In the genomic region with DNA sequence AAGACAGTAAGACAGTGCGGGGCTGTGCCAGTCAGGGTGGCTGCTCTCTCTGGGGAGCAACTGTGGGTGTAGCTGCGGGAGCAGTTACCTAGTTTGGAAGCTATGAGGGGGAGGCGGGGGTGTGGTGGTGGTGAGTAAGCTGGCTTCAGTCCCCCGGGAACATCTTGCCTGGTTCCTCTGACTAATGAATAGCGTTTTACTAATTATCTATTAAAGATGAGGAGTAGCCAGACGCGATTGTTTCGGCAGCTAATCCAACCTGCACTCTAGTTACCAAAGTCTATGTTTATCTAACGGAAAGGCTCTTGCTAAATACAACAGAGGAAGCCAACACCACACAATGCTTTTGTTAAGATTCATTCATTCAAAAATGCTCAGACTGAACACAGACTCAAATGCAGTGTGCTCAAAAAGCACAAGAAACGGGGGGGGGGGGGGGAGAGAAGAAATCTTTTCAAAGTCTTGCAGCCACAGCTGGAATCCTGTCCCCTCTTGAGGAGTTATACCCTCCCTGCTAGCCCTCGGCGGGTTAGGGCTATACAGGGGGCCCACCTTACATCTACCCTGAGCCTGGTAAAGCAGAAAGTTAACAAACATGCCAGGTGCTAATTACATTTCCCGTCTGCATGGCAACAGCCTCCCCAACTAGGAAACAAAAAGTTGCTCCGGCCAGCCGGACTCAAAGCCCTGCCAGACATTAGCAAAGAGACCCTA, we compare ENCODE assay signal across 8 mouse cellular contexts. TPM values are rescaled to one million over a fixed set of nuclear protein-coding genes. Genes with fewer than 3 reads are reported as not detected.
DNase-seq lines count a peak whose midpoint lies in the region; ATAC-seq and TF ChIP-seq lines count a peak whose summit lies in the region.

No protein-coding gene starts in this region.

- peak; percentile 46; the same call in 1 of the 2 replicates for ATAC-seq in neural tube, embryonic 12.5 days (ENCODE audit: low FRiP score, low read depth)

- peak overlapping the region; percentile 99 for H3K4me2 ChIP-seq in neural tube, embryonic 12.5 days (replicated peaks)

- DNase-seq in layer of hippocampus, adult 2 months (ENCODE audit: low spot score in 2 of 2) = peak; percentile 56 to 75
- DNase-seq in layer of hippocampus, adult 9-10 months (ENCODE audit: low spot score) = no peak
- peak; percentile 11 for DNase-seq in MEL (ENCODE audit: low read depth, low spot score)
- peak; percentile 23 to 67 for DNase-seq in left cerebral cortex, adult 8-10 months (ENCODE audit: low spot score in 2 of 2)
- no peak for DNase-seq in spleen, adult 18-20 months
- DNase-seq in gastrocnemius, postnatal 25 days = no peak

- peak overlapping the region; percentile 84 for H3K9ac ChIP-seq in MEL (ENCODE audit: control insufficient read depth, low read depth, low read length, poor library complexity, severe bottlenecking)
- peak overlapping the region; percentile 77 for H3K9ac ChIP-seq in neural tube, embryonic 12.5 days

- TF ChIP-seq POLR2A in MEL (IDR thresholded peaks at IDR 0.05; ENCODE audit: control insufficient read depth in 1 of 2, insufficient read depth in 1 of 2, low read depth in 1 of 2, low read length in 2 of 2, poor library complexity in 1 of 2) = no peak
- no peak for TF ChIP-seq POLR2A in embryonic fibroblast, embryonic 13.5 days (IDR thresholded peaks at IDR 0.05; ENCODE audit: low read depth, low read length)

- TF ChIP-seq RAD21 in MEL (IDR thresholded peaks at IDR 0.05; ENCODE audit: low read depth, low read length) = no peak

- H3K36me3 ChIP-seq in MEL (ENCODE audit: control insufficient read depth in 1 of 2, insufficient read depth in 2 of 2, low read length in 2 of 2) = peaks cover 0 to 3% of the 10 kb centered on the region in 2 experiments; a peak in 1 of 4 replicates
- peaks cover 29% of the 10 kb centered on the region for H3K36me3 ChIP-seq in neural tube, embryonic 12.5 days

- peak overlapping the region; percentile 89 for H3K27ac ChIP-seq in layer of hippocampus, adult 2 months
- no peak overlapping the region for H3K27ac ChIP-seq in MEL (ENCODE audit: control insufficient read depth, low read depth, low read length)
- no peak overlapping the region for H3K27ac ChIP-seq in embryonic fibroblast, embryonic 13.5 days (ENCODE audit: insufficient read depth, low read length)
- no peak overlapping the region for H3K27ac ChIP-seq in neural tube, embryonic 12.5 days

- TF ChIP-seq CTCF in layer of hippocampus, adult 2 months (conservative IDR thresholded peaks at IDR 0.05) = no peak
- TF ChIP-seq CTCF in MEL (IDR thresholded peaks at IDR 0.05 in 2 of 3, conservative IDR thresholded peaks at IDR 0.05 in 1 of 3; ENCODE audit: control insufficient read depth in 1 of 3, insufficient read depth in 1 of 3, low read depth in 2 of 3, low read length in 3 of 3, poor library complexity in 1 of 3, severe bottlenecking in 1 of 3) = no peak
- no peak for TF ChIP-seq CTCF in embryonic fibroblast, embryonic 13.5 days (IDR thresholded peaks at IDR 0.05; ENCODE audit: borderline replicate concordance, insufficient read depth, low read length)

- H3K4me1 ChIP-seq in MEL (ENCODE audit: control insufficient read depth in 1 of 2, insufficient read depth in 2 of 2, low read length in 2 of 2) = peaks cover 0 to 6% of the 10 kb centered on the region in 2 experiments; a peak in 2 of 4 replicates
- peaks cover 2% of the 10 kb centered on the region; the same call in 1 of the 2 replicates for H3K4me1 ChIP-seq in embryonic fibroblast, embryonic 13.5 days (ENCODE audit: control insufficient read depth, insufficient read depth, low read length)
- peaks cover 15% of the 10 kb centered on the region for H3K4me1 ChIP-seq in neural tube, embryonic 12.5 days

- H3K4me3 ChIP-seq in layer of hippocampus, adult 2 months = peak overlapping the region; percentile 87
- H3K4me3 ChIP-seq in MEL (ENCODE audit: control insufficient read depth in 1 of 2, insufficient read depth in 1 of 2, low read depth in 2 of 2, low read length in 2 of 2) = peak overlapping the region; percentile 83 to 86
- peak overlapping the region; percentile 60 for H3K4me3 ChIP-seq in embryonic fibroblast, embryonic 13.5 days (ENCODE audit: insufficient read depth, low read length)
- H3K4me3 ChIP-seq in neural tube, embryonic 12.5 days = peak overlapping the region; percentile 85

- no peaks in the 10 kb centered on the region for H3K27me3 ChIP-seq in MEL (ENCODE audit: control insufficient read depth in 1 of 2, insufficient read depth in 2 of 2, low read length in 2 of 2)
- no peaks in the 10 kb centered on the region for H3K27me3 ChIP-seq in neural tube, embryonic 12.5 days (replicated peaks)

- 8% methylated on average over 15 of the region's 15 CpGs for WGBS in neural tube, embryonic 12.5 days

- H3K79me2 ChIP-seq in MEL (ENCODE audit: control insufficient read depth, insufficient read depth, low read length, poor library complexity) = peaks cover 2% of the 10 kb centered on the region; the same call in 1 of the 2 replicates

- TF ChIP-seq EP300 in MEL (IDR thresholded peaks at IDR 0.05; ENCODE audit: low read depth in 1 of 2, low read length in 2 of 2) = no peak

- no peaks in the 10 kb centered on the region for H3K9me3 ChIP-seq in MEL (replicated peaks; ENCODE audit: insufficient read depth, low read length)
- H3K9me3 ChIP-seq in neural tube, embryonic 12.5 days = no peaks in the 10 kb centered on the region

TF ChIP-seq in MEL, 35 proteins besides CTCF, POLR2A, EP300 and RAD21:
- TF ChIP-seq ZC3H11A (IDR thresholded peaks at IDR 0.05; ENCODE audit: low read depth, low read length) = no peak
- no peak for TF ChIP-seq NRF1 (IDR thresholded peaks at IDR 0.05; ENCODE audit: insufficient read depth, low read depth, low read length, poor library complexity, severe bottlenecking)
- TF ChIP-seq NELFE (IDR thresholded peaks at IDR 0.05; ENCODE audit: low read depth, low read length) = no peak
- TF ChIP-seq SMC3 (IDR thresholded peaks at IDR 0.05; ENCODE audit: low read depth, low read length) = no peak

RNA-seq across cellular contexts. Expression of gene Dpy19l3, which starts 0.8 kb away (rescaled TPM):
- total RNA-seq in layer of hippocampus, adult 2 months (2021) = 10 to 100 TPM; 80.3 to 84.7 TPM
- total RNA-seq in MEL (2012; rRNA removed) = 5.6 and 7.4 TPM in 2 replicates
- 1 to 10 TPM in 1 of 2 experiments, not detected in 1; 9.9 TPM for polyA plus RNA-seq in MEL (2012; ENCODE audit: insufficient read depth in 1 of 2, insufficient read length in 2 of 2, low read depth in 1 of 2, low replicate concordance in 2 of 2, missing spikeins in 1 of 2)
- 60.8 and 68.5 TPM in 2 replicates for polyA plus RNA-seq in embryonic fibroblast, embryonic 13.5 days (2011; ENCODE audit: insufficient read length, low read depth, missing spikeins)
- total RNA-seq in left cerebral cortex, adult 8-10 months (2022) = 10 to 100 TPM; 57.8 to 81.5 (median 72.2) TPM
- 35.2 and 35.9 TPM in 2 replicates for polyA plus RNA-seq in neural tube, embryonic 12.5 days (2016; fragmentation: Nextera tagmentation; extraction: Ambion mirVana)
- 1 to 10 TPM; 5.0 TPM for total RNA-seq in gastrocnemius, postnatal 25 days (2021)

RNA-seq across cellular contexts. Expression of gene Zfp507, which starts 49.3 kb away (rescaled TPM):
- 10 to 100 TPM; 32.7 to 38.6 TPM for total RNA-seq in layer of hippocampus, adult 2 months (2021)
- total RNA-seq in MEL (2012; rRNA removed) = 16.0 and 16.4 TPM in 2 replicates
- polyA plus RNA-seq in MEL (2012; ENCODE audit: insufficient read depth in 1 of 2, insufficient read length in 2 of 2, low read depth in 1 of 2, low replicate concordance in 2 of 2, missing spikeins in 1 of 2) = 10 to 100 TPM; 17.7 to 67.2 TPM
- 22.3 and 23.5 TPM in 2 replicates for polyA plus RNA-seq in embryonic fibroblast, embryonic 13.5 days (2011; ENCODE audit: insufficient read length, low read depth, missing spikeins)
- total RNA-seq in left cerebral cortex, adult 8-10 months (2022) = 10 to 100 TPM; 30.6 to 36.9 (median 35.7) TPM
- 20.2 and 21.7 TPM in 2 replicates for polyA plus RNA-seq in neural tube, embryonic 12.5 days (2016; fragmentation: Nextera tagmentation; extraction: Ambion mirVana)
- 10 to 100 TPM; 13.8 to 15.4 TPM for total RNA-seq in gastrocnemius, postnatal 25 days (2021)

Comparison
In these comparisons a context has a peak if more than half of its experiments do, and no peak if none do; other contexts are left out.
1. DNase-seq: peak in layer of hippocampus, adult 2 months (2 of 2), MEL (single experiment) and left cerebral cortex, adult 8-10 months (2 of 2); none in layer of hippocampus, adult 9-10 months (single experiment), spleen, adult 18-20 months (0 of 2) and gastrocnemius, postnatal 25 days (single experiment).
2. Peak in every context shown above with its lines, with median percentiles within 50 percentile points of each other: H3K4me3 ChIP-seq.